1 mouse cellular context compared by ENCODE assay signal in the genomic region with DNA sequence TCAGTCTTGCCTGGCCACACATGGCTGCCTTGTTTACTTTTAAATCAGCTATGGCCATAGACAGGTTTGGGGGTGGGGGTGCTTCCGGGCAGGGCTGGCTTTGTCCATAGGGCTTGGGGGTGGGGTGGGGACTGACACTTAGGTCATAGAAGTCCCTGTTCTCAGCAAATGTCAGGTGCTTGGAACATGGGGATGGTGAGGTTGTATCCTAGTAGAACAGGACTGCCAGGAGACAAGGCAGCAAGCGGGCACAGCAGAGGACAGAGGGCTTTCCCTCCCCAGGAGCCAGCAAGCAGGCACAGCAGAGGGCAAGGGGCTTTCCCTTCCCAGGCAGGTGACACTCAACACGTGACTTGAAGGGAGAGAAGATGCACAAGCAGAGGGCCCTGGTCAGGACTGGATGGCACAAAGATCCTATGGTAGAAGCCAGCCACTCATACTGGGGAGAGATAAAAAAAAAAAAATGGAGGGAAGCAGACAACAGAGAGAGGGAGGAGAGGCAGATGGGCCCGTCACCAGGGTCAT.
TF ChIP-seq lines count a peak whose summit lies in the region.

No protein-coding gene starts in this region.

TF ChIP-seq in CH12.LX, 34 proteins besides CTCF, POLR2A, EP300 and RAD21 (continued from another document):
- no peak for TF ChIP-seq MYC (IDR thresholded peaks at IDR 0.05; ENCODE audit: low read depth, low read length)
- peak; percentile 85 for TF ChIP-seq USF1 (IDR thresholded peaks at IDR 0.05; ENCODE audit: low read depth, low read length)
- 0 out of 2 replicates have a peak, but pooled peaks have one; percentile 26 for TF ChIP-seq MXI1 (IDR thresholded peaks at IDR 0.05; ENCODE audit: low read depth, low read length)
- TF ChIP-seq UBTF (IDR thresholded peaks at IDR 0.05; ENCODE audit: low read depth, low read length): no peak
- no peak for TF ChIP-seq NELFE (IDR thresholded peaks at IDR 0.05; ENCODE audit: low read depth, low read length)
- TF ChIP-seq SIN3A (IDR thresholded peaks at IDR 0.05; ENCODE audit: low read length): no peak
- TF ChIP-seq TCF12 (IDR thresholded peaks at IDR 0.05; ENCODE audit: low read depth, low read length): 0 out of 2 replicates have a peak, but pooled peaks have one; percentile 44
- peak; percentile 93 for TF ChIP-seq BHLHE40 (IDR thresholded peaks at IDR 0.05; ENCODE audit: low read depth, low read length)
- TF ChIP-seq ZNF384 (IDR thresholded peaks at IDR 0.05; ENCODE audit: low read depth, low read length): peak; percentile 38; the same call in 1 of the 2 replicates
TF ChIP-seq in CH12.LX: peak in this region for 10.
